Mouse (Mus musculus) neural tube, embryonic 10.5 days (tissue): Measurements from ENCODE around the gene Lhx1.

Experiments
- DNase-seq: peaks from one replicate; pipeline ENCODE4 v3.0.0-alpha.2; 2017; ENCODE audit warnings: low spot score; ENCODE audit errors: extremely low spot score

Gene Lhx1

GRCm38 (mm10) chr11:84525421-84526274, at the start of gene Lhx1:
Lhx1 (minus strand) TSS chr11:84525535.
- peak; percentile 90 for DNase-seq

- DNase-seq: peak; percentile 27
Measured at GRCm38 (mm10) chr11:84574834-84575233, 49.5 kb upstream of the Lhx1 start.

- no peak for DNase-seq
Measured at GRCm38 (mm10) chr11:84573637-84574036, 48.3 kb upstream of the Lhx1 start.

- DNase-seq: no peak
Measured at GRCm38 (mm10) chr11:84570812-84571211, 45.5 kb upstream of the Lhx1 start.

- no peak for DNase-seq
Measured at GRCm38 (mm10) chr11:84570392-84570791, 45.1 kb upstream of the Lhx1 start.

- DNase-seq: no peak
Measured at GRCm38 (mm10) chr11:84569052-84569751, 43.9 kb upstream of the Lhx1 start.

- no peak for DNase-seq
Measured at GRCm38 (mm10) chr11:84568482-84568881, 43.1 kb upstream of the Lhx1 start.

- no peak for DNase-seq
Measured at GRCm38 (mm10) chr11:84566691-84567090, 41.4 kb upstream of the Lhx1 start.

GRCm38 (mm10) chr11:84565224-84565623, 39.9 kb upstream of the Lhx1 start:
- no peak for DNase-seq

- no peak for DNase-seq
Measured at GRCm38 (mm10) chr11:84563360-84563759, 38.0 kb upstream of the Lhx1 start.

- no peak for DNase-seq
Measured at GRCm38 (mm10) chr11:84562758-84563347, 37.5 kb upstream of the Lhx1 start.

GRCm38 (mm10) chr11:84561546-84561945, 36.2 kb upstream of the Lhx1 start:
- no peak for DNase-seq

GRCm38 (mm10) chr11:84553821-84554450, 28.6 kb upstream of the Lhx1 start:
- DNase-seq: no peak

- no peak for DNase-seq
Measured at GRCm38 (mm10) chr11:84551296-84551695, 26.0 kb upstream of the Lhx1 start.

- DNase-seq: no peak
Measured at GRCm38 (mm10) chr11:84549258-84549791, 24.0 kb upstream of the Lhx1 start.

GRCm38 (mm10) chr11:84548293-84548692, 23.0 kb upstream of the Lhx1 start:
- no peak for DNase-seq

GRCm38 (mm10) chr11:84539981-84540380, 14.6 kb upstream of the Lhx1 start:
- peak; percentile 34 for DNase-seq

GRCm38 (mm10) chr11:84529797-84530703, 4.7 kb upstream of the Lhx1 start:
- no peak for DNase-seq

GRCm38 (mm10) chr11:84529143-84529755, 3.9 kb upstream of the Lhx1 start:
- DNase-seq: peak; percentile 42
